Mouse (Mus musculus) stomach, embryonic 15.5 days (tissue): ENCODE measurements at regions not wholly inside any gene's neighbourhood (a gene's known extent, or its start where the extent isn't known, plus 50 kb on each side); places are given as distances from the start of the nearest gene placed in this dataset.

Source experiments
- ATAC-seq: fragments of 200-750 bp; cut with Nextera tagmentation; 2 replicates; pipeline ENCODE4 v1.8.0; 2017; ENCODE audit warnings: low read depth, moderate number of reproducible peaks, moderate TSS enrichment; ENCODE audit not compliant: insufficient read depth, low FRiP score
- H3K27ac ChIP-seq: fragments of 300-500 bp; sonication (generic); 2 replicates; pipeline ENCODE4 v1.5.1; 2015; ENCODE audit warnings: mild to moderate bottlenecking, inconsistent platforms
- H3K27me3 ChIP-seq: fragments of 300-500 bp; sonication (generic); replicated peaks from 2 replicates; pipeline ENCODE4 v1.6.1; 2015; ENCODE audit warnings: inconsistent platforms
- H3K36me3 ChIP-seq: fragments of 300-500 bp; sonication (generic); 2 replicates; pipeline ENCODE4 v1.6.1; 2015; ENCODE audit warnings: inconsistent platforms
- H3K4me1 ChIP-seq: fragments of 300-500 bp; sonication (generic); 2 replicates; pipeline ENCODE4 v1.6.1; 2015; ENCODE audit warnings: inconsistent platforms
- H3K4me2 ChIP-seq: fragments of 300-500 bp; sonication (generic); 2 replicates; pipeline ENCODE4 v1.6.1; 2015; ENCODE audit warnings: mild to moderate bottlenecking, inconsistent platforms
- H3K4me3 ChIP-seq: fragments of 300-500 bp; sonication (generic); replicated peaks from 2 replicates; pipeline ENCODE4 v1.5.1; 2015; ENCODE audit warnings: inconsistent platforms
- H3K9ac ChIP-seq: fragments of 300-500 bp; sonication (generic); 2 replicates; pipeline ENCODE4 v1.6.1; 2015; ENCODE audit warnings: inconsistent platforms
- H3K9me3 ChIP-seq: fragments of 300-500 bp; sonication (generic); 2 replicates; pipeline ENCODE4 v1.6.1; 2016; ENCODE audit warnings: inconsistent platforms
- WGBS: fragments of 180-500 bp; shearing (Covaris S2); methylation state at CpG from one replicate; pipeline ENCODE4 v1.1.7; 2015; 5-methylcytosine and 5-hydroxymethylcytosine counted together

- no peak for ATAC-seq
- no peak overlapping the region for H3K4me2 ChIP-seq
- H3K36me3 ChIP-seq, result no peaks in the 10 kb centered on the region
- H3K4me3 ChIP-seq, result no peak overlapping the region
- H3K4me1 ChIP-seq, result no peaks in the 10 kb centered on the region
- no peak overlapping the region for H3K9ac ChIP-seq
- H3K27me3 ChIP-seq, result no peaks in the 10 kb centered on the region
- WGBS, result 78% methylated on average over 8 of the region's 8 CpGs
- no peaks in the 10 kb centered on the region for H3K9me3 ChIP-seq
- no peak overlapping the region for H3K27ac ChIP-seq
These were observed 549.4 kb upstream of the Cdh5 start for GRCm38 (mm10) chr8:103551916-103552535.

- WGBS, result 71% methylated on average over 2 of the region's 2 CpGs
- no peak overlapping the region for H3K9ac ChIP-seq
- 0 out of 2 replicates have a peak, but pooled peaks have one; percentile 50 for ATAC-seq
- no peaks in the 10 kb centered on the region for H3K9me3 ChIP-seq
- H3K4me3 ChIP-seq, result no peak overlapping the region
- H3K36me3 ChIP-seq, result no peaks in the 10 kb centered on the region
- H3K27me3 ChIP-seq, result no peaks in the 10 kb centered on the region
- H3K4me1 ChIP-seq, result no peaks in the 10 kb centered on the region; the same call in 1 of the 2 replicates
- no peak overlapping the region for H3K4me2 ChIP-seq
- H3K27ac ChIP-seq, result no peak overlapping the region
These were observed 539.8 kb upstream of the Cdh5 start for GRCm38 (mm10) chr8:103561606-103562005.

- no peak for ATAC-seq
- Histone ChIP-seq H3K9ac (no peak overlapping the region), H3K4me2 (no peak overlapping the region), H3K27ac (no peak overlapping the region), H3K36me3 (no peaks in the 10 kb centered on the region), H3K4me3 (no peak overlapping the region), H3K27me3 (no peaks in the 10 kb centered on the region), H3K4me1 (no peaks in the 10 kb centered on the region), H3K9me3 (no peaks in the 10 kb centered on the region)
- WGBS, result 87% methylated on average over 11 of the region's 11 CpGs
These were observed 530.5 kb upstream of the Cdh5 start for GRCm38 (mm10) chr8:103570864-103571425.

- ATAC-seq, result no peak
- Histone ChIP-seq H3K4me1 (no peaks in the 10 kb centered on the region), H3K36me3 (no peaks in the 10 kb centered on the region), H3K27ac (no peak overlapping the region), H3K4me2 (no peak overlapping the region), H3K27me3 (no peaks in the 10 kb centered on the region), H3K9me3 (no peaks in the 10 kb centered on the region), H3K9ac (no peak overlapping the region), H3K4me3 (no peak overlapping the region)
- WGBS, result 78% methylated on average over 3 of the region's 3 CpGs
These were observed 524.3 kb upstream of the Cdh5 start for GRCm38 (mm10) chr8:103577147-103577546.

- Histone ChIP-seq H3K36me3 (no peaks in the 10 kb centered on the region), H3K4me3 (no peak overlapping the region), H3K9ac (no peak overlapping the region), H3K27me3 (no peaks in the 10 kb centered on the region), H3K27ac (no peak overlapping the region), H3K4me2 (no peak overlapping the region), H3K9me3 (no peaks in the 10 kb centered on the region), H3K4me1 (no peaks in the 10 kb centered on the region)
- WGBS, result 90% methylated on average over 6 of the region's 6 CpGs
- ATAC-seq, result no peak
These were observed 523.4 kb upstream of the Cdh5 start for GRCm38 (mm10) chr8:103578006-103578405.

GRCm38 (mm10) chr8:103608291-103608690 is 493.1 kb upstream of the Cdh5 start:
- Histone ChIP-seq H3K4me3 (no peak overlapping the region), H3K9ac (no peak overlapping the region), H3K9me3 (no peaks in the 10 kb centered on the region), H3K4me1 (no peaks in the 10 kb centered on the region), H3K36me3 (no peaks in the 10 kb centered on the region), H3K27me3 (no peaks in the 10 kb centered on the region), H3K27ac (no peak overlapping the region), H3K4me2 (no peak overlapping the region)
- 93% methylated on average over 6 of the region's 6 CpGs for WGBS
- no peak for ATAC-seq

GRCm38 (mm10) chr8:103623781-103624434 is 477.5 kb upstream of the Cdh5 start:
- no peak overlapping the region for H3K27ac ChIP-seq
- WGBS, result 61% methylated on average over 3 of the region's 3 CpGs
- no peaks in the 10 kb centered on the region for H3K27me3 ChIP-seq
- no peak overlapping the region for H3K4me2 ChIP-seq
- no peaks in the 10 kb centered on the region for H3K4me1 ChIP-seq
- no peak overlapping the region for H3K9ac ChIP-seq
- no peaks in the 10 kb centered on the region for H3K9me3 ChIP-seq
- no peak overlapping the region for H3K4me3 ChIP-seq
- no peak for ATAC-seq
- H3K36me3 ChIP-seq, result no peaks in the 10 kb centered on the region

- Histone ChIP-seq H3K4me2 (no peak overlapping the region), H3K4me1 (no peaks in the 10 kb centered on the region), H3K36me3 (no peaks in the 10 kb centered on the region), H3K9me3 (no peaks in the 10 kb centered on the region), H3K27me3 (no peaks in the 10 kb centered on the region), H3K4me3 (no peak overlapping the region), H3K27ac (no peak overlapping the region), H3K9ac (no peak overlapping the region)
- no peak for ATAC-seq
- WGBS, result 45% methylated on average over 7 of the region's 7 CpGs
These were observed 476.1 kb upstream of the Cdh5 start for GRCm38 (mm10) chr8:103625166-103625890.

GRCm38 (mm10) chr8:103626446-103626845 is 475.0 kb upstream of the Cdh5 start:
- WGBS, result 29% methylated on average over 4 of the region's 4 CpGs
- H3K36me3 ChIP-seq, result no peaks in the 10 kb centered on the region
- no peak overlapping the region for H3K4me3 ChIP-seq
- no peaks in the 10 kb centered on the region for H3K27me3 ChIP-seq
- H3K4me2 ChIP-seq, result no peak overlapping the region
- no peak overlapping the region for H3K27ac ChIP-seq
- 0 out of 2 replicates have a peak, but pooled peaks have one; percentile 22 for ATAC-seq
- H3K4me1 ChIP-seq, result no peaks in the 10 kb centered on the region
- no peaks in the 10 kb centered on the region for H3K9me3 ChIP-seq
- no peak overlapping the region for H3K9ac ChIP-seq

GRCm38 (mm10) chr8:103632543-103632942 is 468.9 kb upstream of the Cdh5 start:
- no peaks in the 10 kb centered on the region for H3K9me3 ChIP-seq
- H3K9ac ChIP-seq, result no peak overlapping the region
- no peaks in the 10 kb centered on the region for H3K36me3 ChIP-seq
- no peak overlapping the region for H3K27ac ChIP-seq
- no peak overlapping the region for H3K4me3 ChIP-seq
- no peak overlapping the region for H3K4me2 ChIP-seq
- H3K4me1 ChIP-seq, result no peaks in the 10 kb centered on the region
- H3K27me3 ChIP-seq, result no peaks in the 10 kb centered on the region
- ATAC-seq, result no peak
- 89% methylated on average over 6 of the region's 6 CpGs for WGBS

GRCm38 (mm10) chr8:103634951-103635350 is 466.5 kb upstream of the Cdh5 start:
- WGBS, result 84% methylated on average over 14 of the region's 14 CpGs
- Histone ChIP-seq H3K4me1 (no peaks in the 10 kb centered on the region), H3K9ac (no peak overlapping the region), H3K9me3 (no peaks in the 10 kb centered on the region), H3K4me3 (no peak overlapping the region), H3K4me2 (no peak overlapping the region), H3K36me3 (no peaks in the 10 kb centered on the region), H3K27me3 (no peaks in the 10 kb centered on the region), H3K27ac (no peak overlapping the region)
- ATAC-seq, result no peak

- no peak overlapping the region for H3K9ac ChIP-seq
- no peak overlapping the region for H3K4me3 ChIP-seq
- no peak overlapping the region for H3K4me2 ChIP-seq
- no peak overlapping the region for H3K27ac ChIP-seq
- no peaks in the 10 kb centered on the region for H3K9me3 ChIP-seq
- H3K4me1 ChIP-seq, result no peaks in the 10 kb centered on the region
- ATAC-seq, result no peak
- H3K27me3 ChIP-seq, result no peaks in the 10 kb centered on the region
- whole genome bisulfite sequencing, result 85% methylated on average over 2 of the region's 2 CpGs
- H3K36me3 ChIP-seq, result no peaks in the 10 kb centered on the region
These were observed 457.8 kb upstream of the Cdh5 start for GRCm38 (mm10) chr8:103643621-103644020.
